Mouse (Mus musculus) gastrocnemius, postnatal 25 days (tissue): ENCODE measurements around the gene Gm10382. TPM values are rescaled to one million over a fixed set of nuclear protein-coding genes. Genes with fewer than 3 reads are reported as not detected.
"Not testable (repeated sequence)": the region's sequence is repeated elsewhere in the genome, so short reads cannot be mapped to it uniquely, and the experiment has no call there.

Experiments used
- DNase-seq: peaks from one replicate; pipeline ENCODE4 v3.0.0; 2022
- total RNA-seq, 2 experiments: library from RNA; stranded (reverse); gene quantifications; 1 replicate in 1 of 2; 2 replicates in 1 of 2; pipeline ENCODE4 v1.2.3; 2021

Gm10382 gene
- total RNA-seq, 2 experiments from 2014 or later, result not detected

DNA sequence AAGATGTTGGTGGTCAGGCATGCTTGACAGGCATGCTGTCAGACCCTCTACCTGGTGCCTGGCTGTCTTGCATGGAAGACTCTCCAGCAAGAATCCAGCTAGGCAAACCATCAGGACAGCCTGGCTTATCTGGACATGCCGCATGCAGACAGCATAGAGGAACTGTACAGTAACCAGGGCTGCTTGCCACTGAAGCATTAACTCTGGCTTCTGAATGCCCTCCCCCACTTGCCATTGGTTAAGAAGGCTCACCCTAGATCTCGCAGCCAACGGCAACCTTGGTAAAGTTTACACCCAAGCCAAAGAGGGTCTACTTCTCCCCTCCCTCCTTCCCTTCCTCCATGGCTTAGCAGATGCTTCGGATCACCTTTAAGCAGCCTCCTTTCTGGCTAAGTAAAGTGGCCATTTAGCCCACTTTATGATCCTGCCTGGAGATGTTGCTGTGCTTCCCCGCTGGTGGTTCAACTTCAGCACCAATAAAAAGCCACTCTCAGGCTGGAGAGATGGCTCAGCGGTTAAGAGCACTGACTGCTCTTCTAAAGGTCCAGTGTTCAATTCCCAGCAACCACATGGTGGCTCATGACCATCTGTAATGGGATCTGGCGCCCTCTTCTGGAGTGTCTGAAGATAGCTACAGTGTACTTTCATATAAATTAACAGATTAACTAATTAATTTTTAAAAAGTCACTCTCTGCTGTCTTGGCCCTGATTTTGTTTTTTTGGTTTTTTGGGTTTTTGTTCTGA is 18.0 kb upstream of the Gm10382 start:
- DNase-seq, result no peak

DNA sequence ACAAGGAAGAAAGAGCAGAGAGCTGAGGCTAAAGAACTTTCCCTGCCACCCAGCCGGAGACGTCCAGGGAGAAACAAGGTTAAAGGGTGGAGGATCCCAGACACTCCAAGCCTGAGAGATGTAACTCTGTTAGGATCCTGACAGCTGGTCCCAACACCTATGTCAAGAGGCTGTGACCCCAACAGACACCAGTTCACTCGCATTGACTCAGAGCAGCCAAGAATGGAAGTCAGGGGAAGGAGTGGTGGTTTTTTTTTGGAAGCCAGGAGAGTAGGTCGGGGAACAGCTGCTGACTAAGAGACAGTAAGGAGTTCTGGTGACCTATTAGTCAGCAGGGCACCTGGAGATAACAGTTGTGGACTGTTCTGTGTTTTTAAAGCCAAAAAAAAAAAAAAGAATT is 17.1 kb upstream of the Gm10382 start:
- DNase-seq, result no peak

DNA sequence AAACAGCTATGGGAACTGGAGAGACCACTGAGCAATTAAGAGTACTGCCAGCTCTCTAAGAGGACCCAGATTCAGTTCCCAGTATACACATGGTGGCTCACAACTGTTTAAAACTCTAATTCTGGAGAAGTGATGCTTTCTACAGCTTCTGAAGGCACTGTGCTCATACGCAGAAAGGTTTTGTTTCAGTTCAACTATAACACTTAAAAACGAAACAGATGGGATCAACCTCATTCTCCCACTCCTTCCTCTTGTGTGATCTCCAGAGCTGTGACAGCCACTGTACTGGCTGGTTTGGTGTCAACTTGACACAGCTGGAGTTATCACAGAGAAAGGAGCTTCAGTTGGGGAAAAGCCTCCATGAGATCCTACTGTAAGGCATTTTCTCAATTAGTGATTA is 13.3 kb upstream of the Gm10382 start:
- DNase-seq, result no peak

DNA sequence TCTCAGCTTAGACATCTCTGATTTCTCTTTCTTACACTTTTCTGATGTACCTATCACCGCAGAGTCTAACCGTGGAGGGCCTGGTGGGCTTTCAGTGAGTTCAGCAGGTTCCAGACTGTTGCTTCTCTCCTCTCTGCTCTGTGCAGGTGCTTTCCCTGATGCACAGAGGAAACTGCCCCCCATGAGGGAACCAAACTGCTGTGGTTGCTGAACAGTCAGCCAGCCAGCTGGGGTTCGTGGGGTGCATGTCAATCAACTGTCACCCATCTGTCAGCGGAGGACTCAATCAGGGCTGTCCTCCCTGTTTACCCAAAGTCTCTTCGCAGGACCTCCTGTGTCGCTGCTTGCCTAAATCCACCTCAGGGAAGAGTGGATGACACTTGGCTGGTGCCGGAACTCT is 11.9 kb upstream of the Gm10382 start:
- DNase-seq, result no peak

DNA sequence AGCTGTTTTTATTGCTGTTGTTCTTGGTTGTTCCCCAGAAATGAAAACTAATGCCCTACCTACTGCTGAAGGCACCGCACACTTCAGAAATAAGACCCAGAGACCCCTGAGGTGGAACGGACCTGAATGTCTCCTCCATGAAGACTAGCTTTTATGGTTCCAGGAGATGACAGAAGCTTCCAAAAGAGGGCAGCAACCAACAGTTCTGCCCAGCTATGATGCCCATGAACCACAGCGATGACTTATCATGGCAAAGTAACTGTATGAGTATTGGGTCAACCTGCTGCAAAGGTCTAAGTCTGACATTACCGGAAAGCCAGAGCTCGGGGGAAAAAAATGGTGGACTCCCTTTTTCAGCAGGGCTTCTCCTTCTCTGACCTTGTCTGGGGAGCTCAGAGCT is 10.2 kb upstream of the Gm10382 start:
- DNase-seq, result no peak

DNA sequence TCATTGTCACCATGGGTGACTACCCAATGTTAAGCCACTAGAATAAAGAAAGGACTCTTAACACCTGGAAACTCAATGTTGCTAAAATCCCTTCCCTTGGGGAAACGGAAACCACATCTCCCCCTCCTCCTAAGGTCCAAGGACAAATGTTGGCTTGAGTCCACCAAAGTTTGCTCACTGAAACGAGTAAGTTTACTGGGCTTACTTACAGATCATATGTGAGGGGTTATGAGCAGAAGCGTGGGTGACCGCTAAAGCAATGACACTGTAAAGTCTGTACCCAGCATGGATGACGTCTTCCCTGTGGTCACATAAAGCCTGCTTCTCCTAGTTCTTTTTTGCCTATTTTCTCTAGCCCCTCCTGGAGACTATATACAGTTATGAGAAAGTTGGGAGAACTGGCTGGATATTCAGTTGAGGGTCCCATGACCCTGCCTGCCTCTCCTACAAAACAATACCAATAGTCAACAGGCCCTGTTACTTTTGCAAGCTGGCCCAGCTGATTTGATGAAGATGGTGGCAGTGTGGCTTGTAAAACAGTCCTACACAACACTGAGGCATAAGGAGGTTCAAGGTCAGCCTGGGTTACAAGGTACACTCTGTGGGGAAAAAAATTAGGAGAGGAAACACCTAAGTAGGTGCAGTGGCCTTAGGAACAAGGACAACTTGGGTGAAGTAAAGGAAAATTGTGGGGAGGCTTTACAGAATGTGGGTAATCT is 7.0 kb upstream of the Gm10382 start:
- no peak for DNase-seq

DNA sequence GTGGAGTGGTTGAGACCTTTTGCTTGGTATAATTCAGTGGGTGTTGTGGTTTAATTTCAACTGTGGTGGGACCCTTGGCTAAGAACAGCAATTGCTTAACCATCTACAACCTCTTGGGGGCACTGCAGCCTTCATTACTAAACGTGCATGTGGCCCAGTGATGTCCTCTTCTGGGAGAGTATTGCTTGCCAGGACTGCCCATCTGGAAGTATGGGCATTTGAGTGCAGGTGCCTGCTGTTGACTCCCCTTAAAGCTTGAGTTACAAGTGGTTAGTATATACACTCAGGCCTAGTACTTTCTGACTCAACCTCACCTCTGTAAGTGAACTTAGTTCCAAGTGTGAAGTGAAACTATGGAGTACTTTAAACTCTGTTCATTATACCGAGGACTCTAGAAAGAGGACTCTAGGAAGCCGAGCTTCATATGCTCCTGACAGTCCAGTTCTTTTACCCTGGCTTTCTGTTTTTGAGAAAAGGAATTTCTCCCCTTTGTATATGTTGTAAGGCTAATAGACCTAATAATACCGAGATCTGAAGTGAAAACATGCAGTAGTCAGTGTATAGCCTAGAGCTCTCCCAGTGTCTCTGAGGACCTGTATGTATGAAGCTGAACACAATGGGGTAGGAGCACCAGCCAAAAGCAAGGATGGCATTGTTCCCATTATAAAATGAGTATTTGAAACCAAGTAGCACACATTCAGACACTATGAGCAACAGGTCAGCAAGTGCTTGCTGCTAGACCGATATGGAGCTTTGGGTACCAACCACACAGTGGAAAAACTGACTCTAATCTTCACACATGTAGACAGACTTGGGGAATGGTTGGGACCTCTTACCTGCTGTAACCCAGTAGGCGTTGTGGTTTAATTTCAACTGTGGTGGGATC is 6.2 kb upstream of the Gm10382 start:
- no peak for DNase-seq

DNA sequence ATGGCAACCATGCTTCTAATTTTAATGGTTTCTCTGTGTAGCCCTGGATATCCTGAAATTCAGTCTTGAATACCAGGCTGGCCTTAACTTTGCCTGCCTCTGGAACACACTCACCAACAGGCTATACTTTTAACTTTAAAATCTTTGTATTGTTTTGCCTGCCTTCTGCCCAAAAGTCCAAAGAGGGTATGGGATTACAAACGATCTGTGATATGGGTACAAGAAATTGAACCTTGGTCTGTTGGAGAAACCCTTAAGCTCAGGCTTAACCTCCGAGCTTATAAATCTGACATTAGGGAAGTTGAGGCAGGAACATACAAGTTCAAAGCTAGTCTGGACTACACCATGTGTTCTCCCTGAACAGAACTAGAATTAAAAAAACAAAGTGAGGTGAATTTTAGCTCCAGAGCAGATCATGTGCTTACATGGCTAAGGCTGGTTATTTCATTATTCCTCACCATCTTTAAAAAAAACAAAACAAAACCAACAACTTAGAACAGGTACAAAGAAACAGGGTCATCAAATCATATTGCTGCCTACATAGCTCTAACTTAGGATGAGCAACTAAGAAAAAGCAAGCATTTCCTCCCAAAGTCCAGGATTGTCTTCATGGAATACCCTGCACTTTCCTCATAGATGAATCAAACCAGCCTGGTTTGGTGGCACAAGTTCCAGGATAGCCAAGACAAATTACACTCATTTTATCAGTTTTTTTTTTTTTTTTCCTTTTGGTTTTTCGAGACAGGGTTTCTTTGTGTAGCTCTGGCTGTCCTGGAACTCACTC is 5.3 kb upstream of the Gm10382 start:
- DNase-seq, result no peak

DNA sequence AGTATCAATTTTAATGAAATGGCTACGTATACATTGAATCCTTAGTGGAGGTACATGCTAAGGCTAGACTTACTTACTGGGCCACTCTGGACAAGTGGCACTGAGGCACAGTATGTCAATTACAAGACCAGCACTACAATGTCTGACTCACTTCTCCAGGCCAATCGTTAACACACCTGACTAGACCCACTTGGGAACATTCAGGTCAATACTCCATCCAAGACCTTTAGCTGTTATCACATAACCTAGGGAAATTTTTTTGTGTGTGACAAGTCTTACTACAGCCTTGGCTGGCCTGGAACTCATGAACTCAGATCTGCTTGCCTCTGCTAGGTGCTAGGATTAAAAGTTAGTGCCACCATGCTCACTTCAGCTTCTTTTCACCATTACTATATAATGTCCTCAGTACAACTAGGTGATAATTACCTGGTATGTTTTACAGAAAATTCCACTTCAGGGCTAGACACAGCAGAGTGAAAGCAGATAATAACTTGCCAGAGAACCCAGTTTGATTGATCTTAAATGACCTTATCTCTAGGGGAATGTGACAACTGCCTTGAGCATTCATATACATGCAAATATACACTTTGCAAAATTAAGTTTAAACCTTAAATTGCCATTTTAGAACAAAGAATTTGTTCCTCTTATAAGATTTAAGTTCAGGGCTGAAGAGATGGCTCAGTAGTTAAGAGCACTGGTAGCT is 4.5 kb upstream of the Gm10382 start:
- no peak for DNase-seq

DNA sequence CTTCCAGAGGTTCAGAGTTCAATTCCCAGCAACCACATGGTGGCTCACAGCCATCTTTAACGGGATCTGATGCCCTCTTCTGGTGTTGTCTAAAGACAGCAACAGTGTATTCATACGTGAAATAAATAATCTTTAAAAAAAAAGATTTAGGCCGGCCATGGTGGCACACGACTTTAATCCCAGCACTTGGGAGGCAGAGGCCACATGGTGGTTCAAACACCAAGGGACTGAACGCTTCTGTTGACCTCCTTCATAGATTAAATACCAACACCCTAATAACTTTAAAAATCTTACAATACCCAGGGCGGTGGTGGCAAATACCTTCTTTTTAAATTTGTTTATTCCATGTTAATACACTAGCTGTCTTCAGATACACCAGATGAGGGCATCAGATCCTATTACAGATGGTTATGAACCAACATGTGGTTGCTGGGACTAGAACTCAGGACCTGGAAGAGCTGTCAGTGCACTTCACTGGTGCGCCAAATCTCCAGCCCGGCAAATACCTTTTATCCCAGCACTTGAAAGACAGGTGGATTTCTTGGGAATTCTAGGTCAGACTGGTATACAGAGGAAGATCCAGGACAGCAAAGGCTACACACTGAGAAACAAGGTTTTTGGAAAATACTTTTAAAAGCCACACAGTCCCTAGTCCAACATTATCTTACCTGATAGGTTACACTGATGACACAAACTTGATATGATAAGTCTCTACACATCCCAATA is 3.7 kb upstream of the Gm10382 start:
- no peak for DNase-seq

DNA sequence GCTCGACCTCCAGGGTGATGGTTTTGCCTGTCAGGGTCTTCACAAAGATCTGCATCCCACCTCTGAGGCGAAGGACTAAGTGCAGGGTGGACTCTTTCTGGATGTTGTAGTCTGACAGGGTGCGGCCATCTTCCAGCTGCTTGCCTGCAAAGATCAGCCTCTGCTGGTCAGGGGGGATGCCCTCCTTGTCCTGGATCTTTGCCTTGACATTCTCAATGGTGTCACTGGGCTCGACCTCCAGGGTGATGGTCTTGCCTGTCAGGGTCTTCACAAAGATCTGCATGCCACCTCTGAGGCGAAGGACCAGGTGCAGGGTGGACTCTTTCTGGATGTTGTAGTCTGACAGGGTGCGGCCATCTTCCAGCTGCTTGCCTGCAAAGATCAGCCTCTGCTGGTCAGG is 1.8 kb upstream of the Gm10382 start:
- not testable (repeated sequence) for DNase-seq

DNA sequence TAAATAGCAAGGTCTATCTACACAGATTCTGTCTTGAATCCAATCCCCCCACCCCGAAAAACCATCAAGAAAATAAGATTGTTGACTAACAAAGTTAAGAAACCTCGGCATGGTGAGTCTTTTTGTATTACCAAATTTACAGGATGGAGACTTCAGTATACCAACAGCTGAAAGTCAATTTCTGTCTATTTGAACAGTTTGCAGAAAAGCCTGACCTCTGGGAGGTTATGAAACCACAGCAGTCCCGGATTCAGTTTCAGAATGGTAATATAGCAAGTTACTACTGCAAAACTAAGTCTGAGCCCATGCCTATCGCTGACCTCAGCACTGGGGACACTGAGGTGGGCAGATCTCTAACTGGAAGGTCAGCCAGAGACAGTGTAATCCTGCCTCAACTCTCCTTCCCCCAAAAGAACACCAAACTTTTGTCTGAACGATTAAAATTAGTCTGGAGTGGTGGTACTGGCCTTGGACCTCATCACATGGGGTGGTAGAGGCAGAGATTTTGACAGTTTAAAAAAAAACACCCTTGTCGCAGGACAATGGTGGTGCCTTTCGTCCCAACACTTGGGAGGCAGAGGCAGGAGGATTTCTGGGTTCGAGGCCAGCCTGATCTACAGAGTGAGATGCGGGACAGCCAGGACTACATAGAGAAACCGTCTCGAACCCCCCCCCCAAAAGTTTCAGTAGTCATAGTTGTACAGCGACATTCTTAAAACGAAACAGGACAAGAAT is 597 bp upstream of the Gm10382 start:
- no peak for DNase-seq

DNA sequence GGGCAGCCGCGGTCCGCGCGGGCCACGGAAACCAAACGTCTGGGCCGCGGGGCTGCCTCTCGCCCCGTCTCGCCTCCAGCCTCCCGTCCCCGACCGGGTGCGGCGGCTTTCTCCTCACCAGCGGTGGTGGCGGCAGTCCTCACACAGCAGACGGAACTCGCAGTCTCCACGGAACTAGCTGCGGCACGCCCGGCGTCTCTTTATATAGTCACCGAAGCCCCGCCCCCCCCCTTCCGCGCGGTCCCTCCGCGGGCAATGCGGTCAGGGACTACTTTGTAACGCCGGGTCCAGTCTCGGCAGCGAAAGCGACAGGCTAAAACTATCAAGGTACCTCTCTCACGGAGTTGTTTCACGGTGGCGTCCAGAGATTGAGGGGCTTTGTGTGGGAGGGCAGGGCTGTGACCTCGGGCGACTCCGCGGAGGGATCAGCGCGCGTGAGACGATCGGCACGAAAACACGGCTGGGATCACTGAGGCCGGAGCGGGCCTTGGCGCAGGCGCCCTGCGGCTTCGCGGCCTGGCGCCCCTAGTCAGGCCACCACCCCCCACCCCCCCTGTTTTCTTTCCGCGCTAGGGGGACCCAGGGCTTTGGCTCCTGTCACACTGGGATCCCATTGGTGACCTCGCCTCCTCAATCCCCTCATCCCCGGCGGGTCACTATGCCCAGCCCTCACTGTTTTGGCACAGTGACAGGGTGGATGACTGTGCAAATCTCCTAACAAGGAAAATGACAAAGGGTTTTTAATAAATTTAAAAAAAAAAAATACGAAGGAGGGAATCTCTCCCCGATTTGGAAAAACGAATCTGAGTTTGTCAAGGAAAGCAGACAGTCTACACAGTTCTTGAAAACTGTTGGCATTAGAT is 688 bp downstream of the Gm10382 start, which contains the start of gene Ubc:
Gene Ubc, minus strand, starts transcription at position 624 of the 863 bp plus-strand sequence.
- DNase-seq, result peak; percentile 87

DNA sequence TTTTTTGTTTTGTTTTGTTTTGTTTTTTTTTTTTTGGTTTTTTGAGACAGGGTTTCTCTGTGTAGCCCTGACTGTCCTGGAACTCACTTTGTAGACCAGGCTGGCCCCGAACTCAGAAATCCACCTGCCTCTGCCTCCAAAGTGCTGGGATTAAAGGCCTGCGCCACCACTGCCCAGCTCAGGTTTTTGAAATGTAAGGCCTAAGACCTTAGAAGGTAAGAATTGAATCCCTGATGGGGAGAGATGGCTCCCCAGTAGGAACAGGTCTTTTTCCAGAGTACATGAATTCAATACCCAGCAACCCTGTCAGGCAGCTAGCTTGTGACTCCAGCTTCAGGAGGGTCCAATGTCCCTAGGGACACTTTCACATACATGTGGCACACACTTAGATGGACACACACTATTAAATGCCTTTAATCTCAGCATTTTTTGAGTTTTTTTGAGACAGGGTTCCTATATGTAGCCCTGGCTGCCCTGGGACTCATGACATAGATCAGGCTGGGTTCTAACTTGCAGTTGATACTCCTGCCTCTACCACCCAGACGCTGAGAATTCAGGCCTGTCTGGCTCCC is 1.9 kb downstream of the Gm10382 start:
- no peak for DNase-seq

DNA sequence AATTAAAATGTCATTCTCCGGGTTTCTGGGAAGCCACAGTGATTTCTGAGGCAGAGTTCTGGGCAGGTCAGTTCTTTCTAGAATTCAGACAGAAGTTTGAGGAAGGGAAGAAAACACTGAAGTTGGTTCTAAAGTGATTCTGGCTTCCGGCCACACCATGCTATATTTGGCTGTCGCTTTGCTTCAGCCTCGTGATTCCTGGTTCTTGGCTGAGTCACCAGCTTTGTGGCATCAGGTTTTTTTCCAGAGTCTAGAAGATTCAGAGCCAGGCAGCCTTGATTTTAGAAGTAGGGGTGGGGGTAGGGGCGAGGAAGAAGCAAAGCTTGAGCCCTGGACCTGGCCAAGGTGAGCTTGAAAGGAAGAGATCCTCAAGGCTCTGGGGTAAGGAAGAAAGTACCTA is 2.5 kb downstream of the Gm10382 start:
- peak; percentile 52 for DNase-seq

DNA sequence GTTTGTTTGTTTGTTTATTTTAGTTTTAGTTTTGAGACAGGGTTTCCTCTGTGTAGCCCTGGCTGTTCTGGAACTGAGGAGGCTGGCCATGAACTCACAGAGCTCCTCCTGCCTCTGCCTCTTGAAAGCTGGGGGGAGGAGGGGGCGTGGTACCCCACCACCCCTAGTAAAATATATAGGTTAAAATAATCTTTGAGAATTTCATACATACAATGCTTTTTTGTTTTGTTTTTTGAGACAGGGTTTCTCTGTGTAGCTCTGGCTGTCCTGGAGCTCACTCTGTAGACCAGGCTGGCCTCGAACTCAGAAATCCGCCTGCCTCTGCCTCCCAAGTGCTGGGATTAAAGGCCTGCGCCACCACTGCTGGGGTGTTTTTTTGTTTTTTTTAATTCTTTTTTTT is 3.1 kb downstream of the Gm10382 start:
- DNase-seq, result not testable (repeated sequence)

DNA sequence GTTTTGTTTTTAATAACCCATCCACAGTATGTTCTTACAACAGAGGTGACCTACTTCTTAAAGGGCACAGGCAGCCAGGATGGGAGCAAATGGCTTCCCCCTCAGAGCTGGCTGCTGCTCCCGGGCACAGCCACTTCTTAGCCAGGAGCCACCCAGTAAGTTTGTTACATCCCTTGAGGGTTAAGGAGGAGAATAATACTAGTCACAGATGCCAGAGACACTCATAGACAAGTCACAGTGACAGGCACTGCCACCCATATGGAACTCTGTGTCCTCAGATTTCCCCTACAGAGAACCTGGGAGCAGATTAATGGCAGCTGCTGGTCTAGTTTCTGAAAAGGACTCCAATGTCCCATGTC is 3.5 kb downstream of the Gm10382 start:
- no peak for DNase-seq

DNA sequence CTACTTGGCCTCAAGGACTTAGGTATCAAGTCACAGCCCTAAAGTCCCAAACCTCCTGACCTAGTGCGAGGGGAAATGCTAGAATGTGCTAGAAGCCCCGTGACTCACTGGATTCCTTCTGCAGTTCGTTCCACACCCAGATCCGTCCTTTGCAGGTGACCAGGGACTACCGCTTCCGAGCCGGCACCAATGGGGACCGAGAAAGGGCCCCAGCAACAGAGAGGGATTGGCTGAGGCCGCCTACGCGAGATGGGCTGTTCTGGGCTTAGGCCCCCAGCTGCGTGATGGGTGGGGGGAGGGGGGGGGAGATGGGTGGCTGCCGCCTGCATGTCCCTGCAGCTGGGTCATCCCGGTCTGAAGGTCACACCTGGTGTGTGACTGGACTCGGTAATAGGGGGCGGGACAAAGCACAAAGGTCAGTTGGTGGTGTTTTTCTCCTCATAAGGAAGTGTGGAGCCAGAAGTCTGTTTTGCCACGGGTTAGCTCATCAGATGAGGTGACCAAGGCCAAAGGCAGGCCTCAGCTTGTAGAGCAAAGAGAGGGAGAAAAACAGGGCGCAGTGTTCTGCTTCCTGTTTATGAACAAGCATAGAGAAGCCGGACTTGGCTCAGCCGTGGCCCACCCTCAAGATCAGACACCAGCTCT is 4.0 kb downstream of the Gm10382 start:
- DNase-seq, result peak; percentile 98
